Mouse (Mus musculus) intestine, embryonic 16.5 days (tissue): ENCODE measurements around the gene Cemip. TPM values are rescaled to one million over a fixed set of nuclear protein-coding genes. Genes with fewer than 3 reads are reported as not detected.
A peak's percentile ranks its signal among the peaks of the same experiment; 100 is the strongest.

Source experiments
- ATAC-seq: fragments of 200-750 bp; cut with Nextera tagmentation; 2 replicates; pipeline ENCODE4 v1.8.0; 2017; ENCODE audit warnings: moderate TSS enrichment, moderate library complexity
- H3K27ac ChIP-seq: fragments of 300-500 bp; sonication (generic); 2 replicates; pipeline ENCODE4 v1.5.1; 2014; ENCODE audit warnings: mild to moderate bottlenecking, low read length
- H3K27me3 ChIP-seq: fragments of 300-500 bp; sonication (generic); replicated peaks from 2 replicates; pipeline ENCODE4 v1.6.1; 2014; ENCODE audit warnings: low read length, control low read depth, mixed read lengths; ENCODE audit not compliant: control insufficient read depth, insufficient read depth
- H3K36me3 ChIP-seq: fragments of 300-500 bp; sonication (generic); 2 replicates; pipeline ENCODE4 v1.6.1; 2014; ENCODE audit warnings: low read length, control low read depth; ENCODE audit not compliant: control insufficient read depth, insufficient read depth
- H3K4me1 ChIP-seq: fragments of 300-500 bp; sonication (generic); 2 replicates; pipeline ENCODE4 v1.6.1; 2014; ENCODE audit warnings: low read length, control low read depth, mixed read lengths; ENCODE audit not compliant: control insufficient read depth, insufficient read depth
- H3K4me2 ChIP-seq: fragments of 300-500 bp; sonication (generic); 2 replicates; pipeline ENCODE4 v1.6.1; 2014; ENCODE audit warnings: low read depth, low read length, control low read depth
- H3K4me3 ChIP-seq: fragments of 300-500 bp; sonication (generic); 2 replicates; pipeline ENCODE4 v1.5.1; 2014; ENCODE audit warnings: mild to moderate bottlenecking, low read length
- H3K9ac ChIP-seq: fragments of 300-500 bp; sonication (generic); 2 replicates; pipeline ENCODE4 v1.6.1; 2014; ENCODE audit warnings: low read depth, low read length
- H3K9me3 ChIP-seq: fragments of 300-500 bp; sonication (generic); 2 replicates; pipeline ENCODE4 v1.6.1; 2016; ENCODE audit warnings: low read length, control low read depth; ENCODE audit not compliant: control insufficient read depth
- WGBS: fragments of 180-500 bp; shearing (Covaris S2); extraction: QIAGEN DNeasy Blood & Tissue Kit; methylation state at CpG from one replicate; pipeline ENCODE4 v1.1.7; 2014; 5-methylcytosine and 5-hydroxymethylcytosine counted together
- polyA plus RNA-seq: library from polyadenylated mRNA; unstranded; fragments of >200 nt; fragmentation: Nextera tagmentation; extraction: Ambion mirVana; gene quantifications from 2 replicates; pipeline ENCODE4 v1.2.1, GENCODE M21; 2015

The Cemip gene
- polyA plus RNA-seq, 1 experiment from 2014 or later = 0.40 TPM

DNA sequence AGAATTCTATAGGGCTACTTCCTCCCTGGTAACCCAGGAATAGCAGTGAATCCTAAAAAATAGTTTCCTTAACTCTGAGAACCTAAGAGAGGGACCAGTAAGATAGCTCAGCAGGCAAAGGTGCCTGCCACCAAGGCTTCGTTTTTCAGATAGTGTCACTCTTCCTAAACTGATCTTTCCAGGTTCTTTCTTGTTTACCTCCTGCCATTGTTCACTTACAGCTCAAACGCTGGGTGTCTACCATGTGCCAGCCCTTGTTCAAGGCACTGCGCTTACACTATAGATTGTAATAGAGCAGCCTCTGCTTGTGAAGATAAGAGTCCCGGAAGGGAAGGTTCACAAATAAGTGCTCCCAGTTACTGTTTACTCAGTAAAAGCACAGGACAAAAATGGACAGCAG, 200.5 kb downstream of the Cemip start:
- no peak overlapping the region for H3K4me2 ChIP-seq
- WGBS = 60% methylated on average over 4 of the region's 4 CpGs
- peak overlapping the region; percentile 67 for H3K27ac ChIP-seq
- H3K36me3 ChIP-seq = no peaks in the 10 kb centered on the region
- H3K9ac ChIP-seq = no peak overlapping the region
- peaks cover 28% of the 10 kb centered on the region for H3K4me1 ChIP-seq
- peaks cover 3% of the 10 kb centered on the region; the same call in 1 of the 2 replicates for H3K9me3 ChIP-seq
- H3K27me3 ChIP-seq = no peaks in the 10 kb centered on the region
- ATAC-seq = no peak
- no peak overlapping the region for H3K4me3 ChIP-seq

GRCm38 (mm10) chr7:83884921-83885532, 201.3 kb downstream of the Cemip start:
- H3K4me3 ChIP-seq = peak overlapping the region; percentile 83
- peaks cover 3% of the 10 kb centered on the region; the same call in 1 of the 2 replicates for H3K9me3 ChIP-seq
- peak overlapping the region; percentile 93 for H3K9ac ChIP-seq
- H3K27me3 ChIP-seq = no peaks in the 10 kb centered on the region
- WGBS = 33% methylated on average over 6 of the region's 6 CpGs
- peaks cover 32% of the 10 kb centered on the region for H3K4me1 ChIP-seq
- ATAC-seq = peak; percentile 38
- H3K4me2 ChIP-seq = peak overlapping the region; percentile 89
- H3K27ac ChIP-seq = peak overlapping the region; percentile 99
- no peaks in the 10 kb centered on the region for H3K36me3 ChIP-seq

GRCm38 (mm10) chr7:83884021-83884658, 202.2 kb downstream of the Cemip start, which contains the start of the genes Tlnrd1 and Mesd:
Gene Tlnrd1, minus strand, starts transcription at chr7:83884305.
Gene Mesd, plus strand, starts transcription at chr7:83884466.
- Histone ChIP-seq H3K9me3 (peaks cover 3% of the 10 kb centered on the region; the same call in 1 of the 2 replicates), H3K27ac (peak within 1 kb of the TSS; percentile 99), H3K4me2 (peak within 1 kb of the TSS; percentile 89), H3K9ac (peak within 1 kb of the TSS; percentile 93), H3K4me3 (peak within 1 kb of the TSS; percentile 83), H3K36me3 (no peaks in the 10 kb centered on the region), H3K4me1 (peaks cover 33% of the 10 kb centered on the region), H3K27me3 (no peaks in the 10 kb centered on the region)
- WGBS = under 1% methylated on average over 67 of the region's 69 CpGs
- ATAC-seq = peak; percentile 86

DNA sequence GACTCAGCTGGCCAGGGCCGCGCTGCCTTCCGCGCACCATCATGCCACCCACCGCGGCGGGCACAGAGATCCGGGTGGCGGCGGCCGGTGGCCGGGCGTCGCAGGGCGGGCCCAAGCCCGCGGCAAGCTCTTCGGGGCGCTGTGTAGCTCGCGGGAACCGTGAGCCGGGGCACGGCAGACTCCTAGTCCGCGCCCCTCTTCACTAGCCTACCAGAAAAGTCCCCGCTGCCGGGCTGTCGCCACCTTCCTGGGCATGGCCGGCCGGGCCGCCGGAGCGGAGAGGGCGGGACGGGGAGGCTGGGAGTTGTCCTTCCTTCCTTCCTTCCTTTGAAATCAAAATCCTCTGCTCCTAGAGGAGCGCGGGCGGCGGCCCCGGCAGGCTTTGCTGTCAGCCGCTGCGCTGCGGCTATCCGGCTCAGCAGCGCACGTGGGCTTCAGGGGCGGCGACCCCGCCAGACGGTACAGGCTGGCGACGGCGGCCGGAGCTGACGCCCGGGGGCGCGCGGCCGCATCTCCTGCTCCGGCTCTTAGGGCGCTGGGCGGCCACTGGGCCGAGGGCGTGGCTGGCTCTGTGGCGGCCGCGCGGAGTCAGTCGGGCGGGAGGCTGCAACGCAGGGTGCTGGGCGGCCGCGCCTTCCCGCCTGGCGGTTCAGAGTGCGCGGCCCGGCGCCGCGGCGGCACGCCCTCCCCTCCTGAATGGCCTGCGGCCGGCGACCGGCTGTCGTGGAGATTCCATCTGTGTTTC, 202.9 kb downstream of the Cemip start:
- peaks cover 38% of the 10 kb centered on the region for H3K4me1 ChIP-seq
- H3K4me2 ChIP-seq = peak overlapping the region; percentile 89
- no peaks in the 10 kb centered on the region for H3K27me3 ChIP-seq
- H3K27ac ChIP-seq = peak overlapping the region; percentile 99
- under 1% methylated on average over 67 of the region's 91 CpGs for WGBS
- peak overlapping the region; percentile 93 for H3K9ac ChIP-seq
- peak; percentile 86 for ATAC-seq
- H3K9me3 ChIP-seq = peaks cover 3% of the 10 kb centered on the region; the same call in 1 of the 2 replicates
- no peaks in the 10 kb centered on the region for H3K36me3 ChIP-seq
- peak overlapping the region; percentile 83 for H3K4me3 ChIP-seq

Other genes starting within 250 kb of the Cemip start
- gene Tlnrd1, start 202.2 kb downstream of the Cemip start, polyA plus RNA-seq = 5.8 and 7.0 TPM in 2 replicates
- gene Mesd, start 202.0 kb downstream of the Cemip start, polyA plus RNA-seq = 73.1 and 83.0 TPM in 2 replicates
- gene Abhd17c, start 65.4 kb upstream of the Cemip start, polyA plus RNA-seq = 12.5 and 15.1 TPM in 2 replicates